Mouse (Mus musculus): ENCODE measurements around the gene Myo1c.

DNA sequence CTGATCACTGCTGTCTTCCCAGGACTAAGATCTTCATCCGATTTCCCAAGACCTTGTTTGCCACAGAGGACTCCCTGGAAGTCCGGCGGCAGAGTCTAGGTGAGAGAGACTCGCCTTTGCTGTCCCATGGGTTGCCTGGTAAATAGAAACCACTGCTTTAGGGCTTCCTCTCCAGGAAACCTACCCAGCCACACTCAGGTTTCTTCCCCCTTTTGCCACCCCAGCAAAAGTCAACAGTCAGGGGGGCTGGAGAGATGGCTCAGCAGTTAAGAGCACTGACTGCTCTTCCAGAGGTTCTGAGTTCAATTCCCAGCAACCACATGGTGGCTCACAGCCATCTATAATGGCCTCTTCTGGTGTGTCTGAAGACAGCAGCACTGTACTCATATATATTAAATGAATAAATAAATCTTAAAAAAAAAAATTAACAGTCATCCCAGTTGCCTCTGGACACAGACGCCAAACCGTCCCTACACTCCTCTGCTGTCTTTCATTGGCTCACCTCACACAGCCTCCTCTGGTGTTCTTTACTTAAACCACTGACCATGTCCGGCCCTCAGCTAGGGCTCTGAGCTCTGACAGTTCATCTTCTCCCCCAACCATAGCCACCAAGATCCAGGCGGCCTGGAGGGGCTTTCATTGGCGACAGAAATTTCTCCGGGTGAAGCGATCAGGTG lies 19.0 kb downstream of the Myo1c start:
- TF ChIP-seq CTCF (IDR thresholded peaks at IDR 0.05; ENCODE audit: borderline replicate concordance, extremely low read depth, insufficient read depth, insufficient read length), result no peak
- TF ChIP-seq POLR2A (IDR thresholded peaks at IDR 0.05; ENCODE audit: borderline replicate concordance, extremely low read depth, insufficient read depth, insufficient read length, poor library complexity, severe bottlenecking), result no peak
